In the genomic region with DNA sequence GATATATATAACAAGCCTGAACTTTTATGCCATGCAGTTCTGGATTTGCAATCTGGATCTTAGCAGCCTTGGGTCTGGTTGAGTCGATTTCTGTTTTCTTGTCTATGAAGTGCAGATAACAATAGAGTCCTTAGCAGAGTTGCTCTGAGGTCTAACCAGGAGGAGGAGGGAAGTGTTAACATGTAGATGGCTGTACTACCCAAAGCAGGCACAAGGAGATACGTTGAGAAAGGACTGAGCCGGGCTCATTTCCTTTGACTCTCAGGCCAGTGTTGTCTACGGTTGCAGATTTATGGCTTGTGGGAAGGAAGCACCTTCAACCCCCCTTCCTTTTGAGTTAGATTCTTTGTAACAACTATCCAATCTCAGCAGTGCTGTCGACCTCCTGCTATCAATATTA, we compare ENCODE assay signal across 8 mouse cellular contexts. TPM values are rescaled to one million over a fixed set of nuclear protein-coding genes. Genes with fewer than 3 reads are reported as not detected.
DNase-seq lines count a peak whose midpoint lies in the region; ATAC-seq and TF ChIP-seq lines count a peak whose summit lies in the region.

No protein-coding gene starts in this region.

- peak; percentile 20 for DNase-seq in lung, embryonic 14.5 days
- no peak for DNase-seq in lung, postnatal 36 days
- peak; percentile 39 for DNase-seq in c-Kit-positive CD71-positive TER-119-negative erythroid progenitor cells, embryonic 14.5 days (ENCODE audit: low read depth)
- no peak for DNase-seq in spleen, postnatal 4 days (ENCODE audit: low spot score in 2 of 2)
- DNase-seq in gastrocnemius, postnatal 25 days, result no peak
- no peak for DNase-seq in ovary, postnatal 10 days (ENCODE audit: low spot score)

- peak overlapping the region; percentile 97 for H3K9ac ChIP-seq in lung, embryonic 14.5 days
- H3K9ac ChIP-seq in intestine, embryonic 16.5 days (ENCODE audit: low read depth, low read length), result no peak overlapping the region; the same call in 1 of the 2 replicates
- H3K9ac ChIP-seq in midbrain, embryonic 13.5 days (replicated peaks), result peak overlapping the region; percentile 37

- no peaks in the 10 kb centered on the region for H3K9me3 ChIP-seq in lung, embryonic 14.5 days (ENCODE audit: low read depth, low read length)
- H3K9me3 ChIP-seq in intestine, embryonic 16.5 days (ENCODE audit: control insufficient read depth, low read length), result no peaks in the 10 kb centered on the region
- H3K9me3 ChIP-seq in midbrain, embryonic 13.5 days, result no peaks in the 10 kb centered on the region

- peak overlapping the region; percentile 98 for H3K4me3 ChIP-seq in lung, embryonic 14.5 days (ENCODE audit: low read depth, low read length)
- H3K4me3 ChIP-seq in intestine, embryonic 16.5 days (ENCODE audit: low read length), result peak overlapping the region; percentile 90
- H3K4me3 ChIP-seq in midbrain, embryonic 13.5 days (replicated peaks), result peak overlapping the region; percentile 100; the same call in 1 of the 2 replicates

- H3K27ac ChIP-seq in lung, embryonic 14.5 days (ENCODE audit: low read depth), result no peak overlapping the region
- H3K27ac ChIP-seq in intestine, embryonic 16.5 days (ENCODE audit: low read length), result no peak overlapping the region
- H3K27ac ChIP-seq in midbrain, embryonic 13.5 days, result no peak overlapping the region

- no peaks in the 10 kb centered on the region for H3K36me3 ChIP-seq in lung, embryonic 14.5 days (ENCODE audit: insufficient read depth)
- no peaks in the 10 kb centered on the region for H3K36me3 ChIP-seq in intestine, embryonic 16.5 days (ENCODE audit: control insufficient read depth, insufficient read depth, low read length)
- no peaks in the 10 kb centered on the region for H3K36me3 ChIP-seq in midbrain, embryonic 13.5 days

- peak overlapping the region; percentile 87 for H3K4me2 ChIP-seq in lung, embryonic 14.5 days
- H3K4me2 ChIP-seq in intestine, embryonic 16.5 days (ENCODE audit: low read depth, low read length), result peak overlapping the region; percentile 73
- H3K4me2 ChIP-seq in midbrain, embryonic 13.5 days (replicated peaks), result peak overlapping the region; percentile 86

- WGBS in lung, embryonic 14.5 days, result 47% methylated on average over 5 of the region's 5 CpGs
- 35% methylated on average over 5 of the region's 5 CpGs for WGBS in intestine, embryonic 16.5 days
- WGBS in midbrain, embryonic 13.5 days, result 72% methylated on average over 5 of the region's 5 CpGs

- no peaks in the 10 kb centered on the region for H3K27me3 ChIP-seq in lung, embryonic 14.5 days (ENCODE audit: insufficient read depth, low read length)
- H3K27me3 ChIP-seq in intestine, embryonic 16.5 days (replicated peaks; ENCODE audit: control insufficient read depth, insufficient read depth, low read length), result no peaks in the 10 kb centered on the region
- H3K27me3 ChIP-seq in midbrain, embryonic 13.5 days, result no peaks in the 10 kb centered on the region

- 0 out of 2 replicates have a peak, but pooled peaks have one; percentile 7 for TF ChIP-seq CTCF in lung, embryonic 14.5 days (IDR thresholded peaks at IDR 0.05; ENCODE audit: low read depth)

- peaks cover 8% of the 10 kb centered on the region; the same call in 1 of the 2 replicates for H3K4me1 ChIP-seq in lung, embryonic 14.5 days (ENCODE audit: insufficient read depth)
- peaks cover 19% of the 10 kb centered on the region for H3K4me1 ChIP-seq in intestine, embryonic 16.5 days (ENCODE audit: control insufficient read depth, insufficient read depth, low read length)
- peaks cover 23% of the 10 kb centered on the region for H3K4me1 ChIP-seq in midbrain, embryonic 13.5 days (replicated peaks)

- no peak for ATAC-seq in lung, embryonic 14.5 days (ENCODE audit: insufficient read depth)
- ATAC-seq in intestine, embryonic 16.5 days, result no peak
- no peak for ATAC-seq in midbrain, embryonic 13.5 days

RNA-seq across cellular contexts. Expression of gene Arl8b, which starts 1.9 kb away (rescaled TPM):
- 77.9 and 79.6 TPM in 2 replicates for polyA plus RNA-seq in lung, embryonic 14.5 days (2014; fragmentation: Nextera tagmentation; extraction: Ambion mirVana)
- 105 and 110 TPM in 2 replicates for polyA plus RNA-seq in intestine, embryonic 16.5 days (2015; fragmentation: Nextera tagmentation; extraction: Ambion mirVana)
- 82.3 and 83.5 TPM in 2 replicates for polyA plus RNA-seq in midbrain, embryonic 13.5 days (2015; fragmentation: Nextera tagmentation; extraction: Ambion mirVana)
- total RNA-seq in gastrocnemius, postnatal 25 days (2021), result 10 to 100 TPM; 89.1 to 93.3 TPM

RNA-seq across cellular contexts. Expression of gene Edem1, which starts 43.6 kb away (rescaled TPM):
- polyA plus RNA-seq in lung, embryonic 14.5 days (2014; fragmentation: Nextera tagmentation; extraction: Ambion mirVana), result 36.4 and 41.5 TPM in 2 replicates
- polyA plus RNA-seq in intestine, embryonic 16.5 days (2015; fragmentation: Nextera tagmentation; extraction: Ambion mirVana), result 28.9 and 42.9 TPM in 2 replicates
- 5.0 and 6.6 TPM in 2 replicates for polyA plus RNA-seq in midbrain, embryonic 13.5 days (2015; fragmentation: Nextera tagmentation; extraction: Ambion mirVana)
- total RNA-seq in gastrocnemius, postnatal 25 days (2021), result 1 to 10 TPM; 6.2 to 7.2 TPM

Comparison
In these comparisons a context has a peak if more than half of its experiments do, and no peak if none do; other contexts are left out.
1. DNase-seq: peak in lung, embryonic 14.5 days (single experiment) and c-Kit-positive CD71-positive TER-119-negative erythroid progenitor cells, embryonic 14.5 days (single experiment); none in lung, postnatal 36 days (single experiment), spleen, postnatal 4 days (0 of 2), gastrocnemius, postnatal 25 days (single experiment) and ovary, postnatal 10 days (single experiment).
2. Peak in every context shown above with its lines, with median percentiles within 50 percentile points of each other: H3K4me2 ChIP-seq and H3K4me3 ChIP-seq.